Mouse (Mus musculus) liver (tissue): ENCODE data around the gene Mustn1.

ENCODE experiments used
- DNase-seq: peaks from one replicate; pipeline ENCODE4 v3.0.0-alpha.2; 2020; ENCODE audit warnings: mixed read lengths

Mustn1 gene

DNA sequence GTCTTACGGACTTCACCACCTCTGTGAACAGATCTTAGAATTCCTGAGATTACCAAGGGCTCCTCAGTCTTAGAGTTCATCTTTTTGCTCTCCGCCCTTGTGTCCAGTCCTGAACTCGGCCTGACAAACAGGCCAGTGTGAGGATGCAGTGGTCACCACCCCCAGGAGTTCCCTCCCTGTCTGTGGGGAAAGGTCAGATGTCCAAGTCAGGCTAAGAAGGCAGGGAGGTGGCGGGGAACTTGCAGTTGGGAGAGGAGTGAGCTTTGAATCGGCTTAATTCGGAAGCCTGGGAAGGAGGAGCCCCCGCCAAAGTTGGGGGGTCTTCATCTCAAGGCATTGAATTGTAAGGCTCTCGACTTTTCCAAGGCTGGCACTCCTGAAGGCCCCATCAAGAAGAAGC is 1.3 kb downstream of the Mustn1 start:
- no peak for DNase-seq

DNA sequence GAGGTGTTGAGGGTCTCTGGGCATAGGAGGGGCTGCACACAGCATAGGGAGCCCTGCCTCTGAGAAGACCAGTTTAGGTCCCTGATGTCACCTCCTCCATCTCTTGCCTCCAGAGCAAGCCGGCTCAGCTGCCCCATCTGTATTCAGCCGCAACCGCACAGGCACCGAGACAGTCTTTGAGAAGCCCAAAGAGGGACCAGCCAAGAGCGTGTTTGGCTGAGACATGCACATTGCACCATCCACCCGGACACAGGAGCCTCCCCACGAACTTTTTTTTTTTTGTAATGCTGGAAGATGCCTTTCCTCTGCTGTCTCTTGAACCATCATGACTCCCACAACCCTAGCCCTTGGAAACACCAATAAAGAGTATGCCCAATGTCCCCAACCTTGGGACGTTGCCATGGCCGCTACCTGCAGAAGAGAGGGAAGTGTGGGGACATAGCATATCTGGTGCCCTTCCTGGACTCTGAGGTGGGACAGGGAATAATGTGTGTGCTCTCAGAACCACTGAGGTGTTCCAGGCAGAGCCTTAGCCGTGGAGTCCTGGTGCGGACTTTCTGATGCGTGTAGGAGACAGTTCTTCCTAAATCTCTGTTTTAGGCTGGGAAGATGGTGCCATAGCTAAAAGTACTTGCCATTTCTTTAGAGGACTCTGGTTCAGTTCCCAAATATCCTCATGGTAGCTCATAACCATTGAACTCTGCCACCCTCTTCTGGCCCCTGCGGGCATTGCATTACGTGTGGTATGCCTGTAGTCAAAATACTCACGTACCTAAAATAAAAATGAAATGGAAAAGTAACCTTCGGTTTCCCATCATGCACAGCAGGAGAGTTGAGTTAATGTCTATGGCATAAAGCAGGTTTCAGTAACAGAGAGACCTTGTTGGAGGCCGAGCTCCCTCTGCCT is 2.1 kb downstream of the Mustn1 start:
- DNase-seq, result peak; percentile 52

DNA sequence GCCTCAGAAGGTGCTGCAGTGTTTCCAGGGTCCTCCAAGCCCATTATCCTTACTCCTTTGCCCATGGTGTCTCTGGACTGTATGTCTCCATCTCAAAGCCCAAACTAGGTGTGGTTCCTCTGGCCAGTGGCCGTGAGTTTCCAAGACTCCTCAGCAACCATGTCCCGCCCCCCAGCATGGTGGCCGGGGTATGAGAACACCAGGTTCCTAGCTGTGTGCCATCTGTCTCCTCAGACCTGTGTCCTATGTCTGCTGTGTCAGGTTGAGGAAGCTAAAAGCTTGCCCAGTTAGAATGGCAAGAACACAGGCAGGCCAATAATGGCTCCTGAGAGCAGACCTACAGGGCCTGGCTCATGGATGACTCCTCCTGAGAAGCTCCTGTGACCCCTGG is 2.7 kb downstream of the Mustn1 start:
- DNase-seq, result no peak

DNA sequence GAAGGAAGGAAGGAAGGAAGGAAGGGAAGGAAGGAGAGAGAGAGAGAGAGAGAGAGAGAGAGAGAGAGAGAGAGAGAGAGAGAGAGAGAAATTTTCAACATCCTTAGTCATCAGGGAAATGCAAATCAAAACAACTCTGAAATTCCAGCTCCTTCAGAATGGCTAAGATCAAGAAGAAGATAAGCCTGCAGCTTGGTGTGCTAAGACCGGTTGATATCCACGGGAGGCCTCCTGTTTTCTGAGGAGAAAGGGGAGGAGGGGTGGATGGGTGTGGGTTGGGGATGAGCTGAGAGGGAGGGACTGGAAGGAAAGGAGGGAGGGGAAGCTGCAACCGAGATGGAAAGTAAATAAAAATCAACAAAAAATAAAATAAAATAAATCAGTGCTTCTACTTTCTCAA is 6.3 kb downstream of the Mustn1 start:
- DNase-seq, result no peak

DNA sequence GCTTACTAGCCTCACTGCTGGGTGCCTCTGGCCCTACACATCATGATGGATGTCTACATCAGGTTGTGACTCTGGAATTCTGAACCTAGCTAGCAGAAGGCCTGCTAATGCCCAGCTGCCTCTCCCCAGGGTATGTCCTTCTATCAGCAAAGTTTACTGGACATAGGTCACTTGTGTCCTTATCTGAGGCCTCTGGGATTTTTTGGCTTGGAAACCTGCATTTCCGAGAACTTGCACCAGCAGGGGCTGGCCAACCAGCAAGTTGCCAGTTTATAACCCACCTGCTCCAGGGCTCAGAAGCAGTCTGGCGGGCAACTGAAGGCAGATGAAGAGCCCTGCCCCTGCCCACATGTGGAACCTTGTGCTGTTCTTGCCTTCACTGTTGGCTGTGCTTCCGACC is 7.2 kb downstream of the Mustn1 start, which contains the start of gene Itih4:
Gene Itih4, plus strand, starts transcription at position 273 of the 400 bp plus-strand sequence.
- DNase-seq, result no peak

DNA sequence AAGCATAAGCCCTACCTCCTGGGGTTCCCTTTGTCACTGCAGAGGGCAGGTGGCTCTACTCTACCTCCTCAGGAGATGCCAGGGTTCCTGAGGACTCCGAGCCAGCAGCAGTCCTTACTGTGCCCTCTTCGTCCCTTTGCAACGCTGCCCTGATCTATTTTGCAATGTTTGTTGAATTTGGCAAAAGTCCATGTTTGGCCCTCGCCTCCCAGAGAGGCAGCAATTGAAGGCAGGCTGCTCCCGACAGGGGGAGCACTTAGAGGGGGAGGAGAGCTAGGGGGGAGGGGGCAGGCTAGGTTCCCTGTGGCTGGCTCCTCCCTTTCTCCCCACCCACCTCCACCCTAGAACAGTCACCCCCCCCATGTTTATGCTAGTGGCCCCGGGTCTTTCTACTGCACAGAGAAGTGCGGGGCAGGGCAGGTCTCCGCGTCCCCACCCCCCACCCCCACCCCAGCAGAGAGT is 9.3 kb downstream of the Mustn1 start:
- DNase-seq, result peak; percentile 70

DNA sequence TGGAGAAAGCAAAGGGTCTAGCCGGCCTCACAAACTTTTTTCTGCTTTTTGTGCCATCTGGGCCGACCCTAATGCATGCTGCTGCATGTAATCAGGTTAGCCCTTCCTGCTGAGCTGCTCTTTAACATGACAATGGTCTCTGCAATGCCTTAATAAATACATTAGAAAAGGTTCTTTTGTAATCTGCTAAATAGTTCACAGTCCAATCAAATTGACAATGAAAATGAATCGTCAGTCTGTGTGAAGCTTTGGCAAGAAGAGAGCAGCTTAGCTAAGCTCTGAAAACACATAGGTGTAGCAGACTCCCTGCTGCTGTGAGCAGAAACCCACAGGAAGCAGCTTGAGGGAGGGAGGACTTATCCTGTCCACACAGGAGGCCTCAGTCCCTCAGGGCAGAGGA is 21.0 kb downstream of the Mustn1 start:
- no peak for DNase-seq

DNA sequence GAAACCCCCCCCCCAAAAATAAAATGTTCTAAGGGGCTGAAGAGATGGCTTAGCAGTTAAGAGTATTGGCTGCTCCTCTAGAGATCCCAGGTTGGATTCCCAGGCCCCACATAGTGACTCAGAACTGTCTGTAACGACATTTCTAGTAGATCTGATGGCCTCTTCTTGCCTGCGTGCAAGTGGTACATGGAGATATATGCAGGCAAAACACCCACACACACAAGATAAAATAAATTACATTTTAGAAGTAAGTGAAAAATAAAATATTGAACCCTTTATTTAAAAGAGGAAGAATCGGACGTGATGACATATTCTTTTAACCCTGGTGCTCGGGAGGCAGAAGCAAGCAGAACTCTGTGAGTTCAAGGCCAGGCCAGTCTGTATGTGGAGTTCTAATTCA is 23.6 kb downstream of the Mustn1 start:
- no peak for DNase-seq

DNA sequence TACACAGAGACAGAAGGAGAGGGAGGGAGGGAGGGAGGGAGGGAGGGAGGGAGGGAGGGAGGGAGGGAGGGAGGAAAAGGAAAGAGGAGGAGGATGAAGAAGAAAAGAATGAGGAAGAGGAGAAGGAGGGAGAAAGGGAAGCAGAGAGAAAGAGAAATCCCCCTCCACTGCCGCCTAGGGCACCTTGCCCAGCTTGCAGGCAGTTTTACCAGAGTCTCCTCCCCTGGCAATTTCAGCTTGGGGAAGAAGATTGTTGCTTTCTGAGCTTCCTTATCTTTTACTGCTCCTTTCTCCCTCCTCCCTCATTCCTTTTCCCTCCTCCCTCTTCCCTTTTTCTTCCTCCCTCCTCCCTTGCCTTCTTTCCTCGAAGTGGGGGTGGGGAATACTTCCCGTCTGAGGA is 24.0 kb downstream of the Mustn1 start:
- DNase-seq, result no peak

DNA sequence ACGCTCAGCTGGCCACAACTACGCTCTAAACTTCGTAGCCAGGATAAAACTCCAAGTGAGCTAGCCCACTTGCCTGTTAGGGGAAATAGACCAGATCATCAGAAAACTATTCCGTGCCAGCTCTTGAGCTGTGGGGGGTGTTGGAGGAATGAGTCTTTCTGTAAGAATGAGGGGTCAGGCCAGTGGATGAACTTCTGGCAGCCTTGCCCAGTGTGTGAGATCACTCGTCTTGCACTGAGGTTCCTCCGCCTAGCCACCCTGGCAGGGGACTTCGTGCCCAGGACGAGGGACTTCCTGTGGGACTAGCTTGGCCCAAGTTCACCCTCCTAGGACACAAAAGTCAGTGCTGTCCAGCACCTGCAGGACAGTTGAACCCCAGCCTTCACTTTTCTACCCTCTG is 25.3 kb downstream of the Mustn1 start:
- DNase-seq, result no peak

DNA sequence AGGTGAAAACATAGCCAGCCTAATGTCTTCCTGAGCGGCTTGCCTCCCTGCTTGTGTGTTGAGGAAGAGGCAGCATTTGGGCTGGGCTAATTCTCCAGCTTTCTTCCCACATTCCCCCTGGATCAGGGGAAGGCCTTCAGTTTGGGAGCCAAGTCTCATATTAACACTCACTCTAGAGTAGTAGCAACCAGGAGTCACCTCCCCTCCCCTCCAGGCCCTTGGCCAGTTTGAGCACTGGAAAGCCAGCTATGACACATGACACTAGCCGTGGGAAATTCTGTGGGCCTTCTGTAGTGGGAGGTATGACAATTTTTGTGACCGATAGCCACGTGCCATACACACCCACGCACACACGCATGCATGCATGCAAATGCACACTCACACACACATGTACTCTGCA is 27.0 kb downstream of the Mustn1 start:
- DNase-seq, result no peak

DNA sequence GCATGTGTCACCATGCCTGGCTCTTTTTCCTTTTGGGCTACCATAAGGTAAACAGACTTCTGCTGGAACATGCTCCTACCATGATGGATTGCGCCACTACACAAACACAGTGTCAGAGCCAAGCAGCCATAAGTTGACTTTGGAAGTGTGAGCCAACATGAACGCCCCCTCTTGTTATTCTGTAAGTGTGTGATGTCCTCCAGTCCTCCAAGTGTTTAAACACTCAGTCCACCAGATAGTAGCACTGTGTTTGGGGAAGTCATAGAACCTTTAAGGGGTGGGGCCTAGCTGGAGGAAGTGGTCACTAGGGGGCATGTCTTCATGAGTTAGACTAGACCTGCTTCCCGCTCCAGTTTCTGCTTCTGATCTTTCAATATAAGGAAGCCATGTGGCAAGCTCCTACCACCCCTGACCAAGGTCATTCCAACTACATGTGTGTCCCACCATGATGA is 28.8 kb downstream of the Mustn1 start:
- no peak for DNase-seq

DNA sequence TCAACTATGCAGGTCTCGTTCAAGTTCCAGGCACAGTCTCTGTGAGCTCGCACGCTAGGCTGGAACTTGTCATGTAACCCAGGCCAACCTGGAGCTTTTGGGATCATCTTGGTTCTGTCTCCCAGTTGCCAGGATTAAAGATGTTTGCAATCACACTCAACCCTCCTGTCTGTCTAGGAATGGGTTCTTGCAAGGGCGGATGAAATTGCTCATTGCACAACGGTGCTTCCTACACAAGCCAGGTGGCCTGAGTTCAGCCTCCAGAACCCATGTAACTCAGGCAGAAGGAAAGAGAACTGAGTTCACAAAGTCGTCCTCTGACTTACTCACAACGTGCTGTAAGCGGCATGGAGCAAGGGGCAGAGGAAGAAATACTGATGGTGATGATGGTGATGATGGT is 32.1 kb downstream of the Mustn1 start:
- no peak for DNase-seq

DNA sequence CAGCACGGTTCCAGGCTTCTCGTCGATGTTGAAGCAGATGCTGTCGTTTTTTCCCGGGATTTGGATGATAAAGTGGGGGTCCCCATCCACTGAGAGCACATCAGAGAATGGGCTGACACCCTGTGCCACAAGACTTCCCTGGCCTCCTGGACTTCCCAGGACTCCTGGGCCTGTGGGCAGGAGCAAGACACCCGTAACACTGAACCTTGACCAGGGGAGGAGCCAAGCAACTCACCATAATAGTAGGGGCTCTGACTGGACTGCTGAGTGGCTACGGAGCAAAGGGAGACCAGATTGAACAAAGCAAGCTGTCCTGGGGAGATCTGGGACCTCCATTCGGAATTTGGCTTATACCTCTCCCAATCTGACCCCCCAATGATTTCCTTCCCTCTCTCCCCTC is 33.6 kb downstream of the Mustn1 start:
- DNase-seq, result no peak

DNA sequence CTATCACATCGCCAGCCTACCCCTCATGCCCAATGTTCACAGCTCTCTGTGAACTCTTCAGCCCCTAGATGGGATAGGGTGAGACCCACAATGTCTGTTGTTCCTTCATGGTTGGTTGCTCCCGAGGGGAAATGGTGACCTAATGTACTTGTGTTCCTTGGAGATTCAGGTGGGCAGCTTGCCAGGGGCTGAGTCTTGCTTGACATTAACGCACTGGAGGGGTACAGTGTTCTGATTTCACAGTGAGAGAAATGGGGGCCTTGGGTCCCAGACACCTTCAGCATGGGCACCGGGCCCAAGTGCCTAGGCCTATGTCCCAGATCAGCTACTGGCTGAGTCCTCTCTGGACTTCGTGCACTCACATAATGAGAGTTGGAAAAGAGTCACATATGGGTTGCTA is 34.4 kb downstream of the Mustn1 start:
- DNase-seq, result no peak

DNA sequence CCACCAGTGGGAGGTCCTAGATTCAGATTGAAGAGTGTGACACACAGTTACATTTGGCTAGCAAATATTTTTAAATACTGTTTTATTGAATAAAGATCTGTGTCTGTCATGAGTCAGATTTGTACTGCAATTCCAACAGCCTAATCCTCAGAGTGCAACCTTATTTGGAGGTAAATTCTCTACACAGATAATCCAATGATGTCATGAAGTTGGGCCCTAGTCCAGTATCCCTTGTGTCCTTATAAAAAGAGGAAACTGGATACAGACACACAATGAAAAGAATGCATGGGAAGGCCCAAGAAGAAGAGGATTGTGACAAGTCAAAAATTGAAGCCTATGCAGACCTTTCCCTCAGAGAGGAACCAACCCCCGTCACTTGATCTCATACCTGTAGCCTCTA is 37.5 kb downstream of the Mustn1 start:
- no peak for DNase-seq

DNA sequence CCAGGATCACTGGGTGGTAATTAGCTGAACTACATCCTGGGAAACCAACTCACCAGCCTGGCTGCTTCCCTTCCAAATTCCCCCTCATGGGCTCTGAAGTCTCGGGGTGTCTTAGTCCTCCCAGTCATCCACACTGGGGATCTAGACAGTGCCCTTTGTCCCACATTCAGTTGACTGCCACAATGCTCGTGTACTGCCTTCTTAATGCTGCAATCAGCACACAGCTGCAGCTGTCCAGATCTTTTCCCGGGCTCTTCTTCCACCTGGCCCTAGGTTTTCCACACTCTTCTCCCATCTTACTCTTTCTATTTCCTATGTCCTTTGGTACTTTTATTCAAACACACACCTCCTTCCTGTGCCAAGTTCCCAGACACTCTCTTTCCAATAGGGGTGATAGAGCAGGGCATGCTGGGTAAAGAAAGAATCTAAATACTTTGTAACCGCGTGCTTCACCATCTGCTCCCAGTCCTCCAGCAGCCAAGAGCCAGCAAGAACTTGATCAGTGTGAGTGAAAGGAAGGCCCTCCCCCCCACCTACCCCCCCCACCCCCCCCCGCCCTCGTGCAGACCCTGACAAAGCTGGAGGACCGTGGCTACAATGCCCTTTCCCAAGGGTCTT is 43.2 kb downstream of the Mustn1 start:
- DNase-seq, result no peak

DNA sequence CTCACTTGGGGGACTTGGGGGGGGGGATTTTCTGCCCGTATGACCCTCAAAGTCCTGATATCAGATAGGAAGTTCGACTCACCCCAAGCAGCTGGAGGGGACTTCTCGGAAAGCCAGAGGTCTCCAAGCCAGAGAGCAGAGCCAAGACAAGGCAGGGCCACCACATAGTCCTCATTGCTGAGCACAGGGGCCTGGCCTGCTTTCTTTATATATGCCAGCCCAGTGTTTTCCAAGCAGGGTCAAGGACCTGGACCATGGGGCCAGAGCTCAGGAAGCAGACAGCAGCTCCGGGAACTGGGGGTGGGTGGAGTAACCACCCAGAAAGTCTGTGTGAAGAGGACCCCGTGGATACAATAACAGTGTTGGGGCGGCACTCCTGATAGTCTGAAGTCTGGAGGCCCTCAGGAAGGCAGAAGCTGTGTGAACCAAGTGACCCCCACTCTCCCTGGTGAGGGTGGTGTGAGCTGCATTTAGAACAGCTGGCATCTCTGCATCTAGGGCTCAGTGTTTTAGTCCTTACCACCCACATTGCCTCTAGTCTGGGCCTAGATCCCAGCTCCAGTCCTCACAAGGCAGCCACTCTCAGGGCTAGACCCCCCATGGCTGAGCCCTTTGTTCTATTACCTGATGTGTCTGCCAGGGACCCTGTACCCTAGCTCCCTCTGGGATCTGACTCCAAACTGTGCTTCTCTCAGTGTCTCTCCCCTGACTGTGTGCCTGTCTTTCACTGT is 44.5 kb downstream of the Mustn1 start, which contains the start of gene Itih3:
Gene Itih3, minus strand, starts transcription at position 386 of the 731 bp plus-strand sequence.
- peak; percentile 33 for DNase-seq

DNA sequence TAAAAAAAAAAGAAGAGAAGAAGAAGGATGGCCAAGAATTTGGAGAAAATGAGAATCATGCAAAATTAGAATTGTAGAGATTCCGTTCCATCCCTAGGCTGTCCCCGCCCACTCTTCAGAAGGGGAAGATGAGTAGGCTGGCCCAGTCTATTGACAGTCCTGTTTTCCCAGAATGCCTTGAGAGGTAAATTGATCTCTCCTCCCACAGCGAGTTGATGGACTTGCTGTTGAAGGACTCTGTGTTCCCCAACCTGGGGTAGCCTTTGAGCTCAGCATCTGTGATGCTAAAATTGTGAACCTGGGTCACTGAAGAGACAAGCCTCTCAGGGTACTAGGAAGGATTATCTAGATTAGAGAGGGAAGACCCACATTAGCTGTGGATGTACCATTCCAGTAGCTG is 46.5 kb downstream of the Mustn1 start:
- DNase-seq, result no peak

DNA sequence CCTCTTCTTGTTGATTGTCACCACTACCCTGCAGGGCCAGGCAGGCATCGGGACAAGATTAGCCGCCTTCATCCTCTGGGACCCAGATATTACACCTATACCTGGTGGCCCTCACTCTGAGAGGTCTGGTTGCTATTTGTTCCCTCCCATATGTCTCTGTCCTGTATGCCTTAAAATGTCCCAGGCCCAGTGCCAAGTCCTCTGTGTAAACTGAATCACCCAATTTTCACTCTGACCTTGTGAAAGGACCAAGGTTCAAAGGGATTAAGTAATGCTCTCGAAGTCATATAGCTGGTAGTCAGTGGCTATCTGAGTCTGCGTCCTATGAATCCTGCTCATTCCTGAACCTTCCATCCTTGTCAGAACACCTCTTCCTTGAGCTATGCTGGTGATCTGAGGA is 51.4 kb downstream of the Mustn1 start:
- no peak for DNase-seq
